Mouse (Mus musculus) left cerebral cortex, postnatal 4 days (tissue): ENCODE measurements around the gene Tmem141. TPM values are rescaled to one million over a fixed set of nuclear protein-coding genes. Genes with fewer than 3 reads are reported as not detected.
A peak's percentile ranks its signal among the peaks of the same experiment; 100 is the strongest.

Experiments used
- DNase-seq: peaks from one replicate; pipeline ENCODE4 v3.0.0-alpha.2; 2022
- intact Hi-C: fragments of 180-260 bp; cut with DNase I; formaldehyde crosslinking; loops from one replicate; pipeline ENCODE4 v1.15.1; 2025
- total RNA-seq, 2 experiments: library from RNA; stranded (reverse); gene quantifications; 2 replicates each; pipeline ENCODE4 v1.2.3; 2021

Tmem141 gene
- total RNA-seq, 2 experiments from 2014 or later, result 21.7 to 27.1 TPM

DNA sequence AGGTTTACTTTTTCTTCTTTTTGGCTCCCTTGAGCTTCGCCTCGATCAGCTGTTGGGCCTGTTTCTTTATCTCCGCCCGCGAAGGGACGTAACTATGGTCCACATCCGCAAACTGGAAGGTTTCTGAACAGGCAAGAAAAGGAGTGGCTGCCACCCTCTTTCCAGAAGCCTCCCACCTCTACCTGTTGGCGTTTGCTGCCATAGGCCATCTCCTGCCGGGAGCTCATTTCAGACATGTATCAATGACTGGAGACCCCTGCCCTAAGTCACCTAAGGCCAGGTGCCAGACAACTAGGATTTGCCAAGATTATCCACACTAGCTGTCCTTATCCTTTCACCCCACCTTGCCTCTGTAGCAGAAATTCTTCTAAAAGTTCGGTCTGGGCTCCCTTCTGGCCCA lies 13.1 kb downstream of the Tmem141 start:
- DNase-seq, result no peak
- intact Hi-C loops, result no loop called here

GRCm38 (mm10) chr2:25607761-25608622 lies 13.8 kb downstream of the Tmem141 start, which contains the start of gene Rabl6:
Gene Rabl6, minus strand, starts transcription at chr2:25608521.
- peak; percentile 90 for DNase-seq
- intact Hi-C loops, result no loop called here

DNA sequence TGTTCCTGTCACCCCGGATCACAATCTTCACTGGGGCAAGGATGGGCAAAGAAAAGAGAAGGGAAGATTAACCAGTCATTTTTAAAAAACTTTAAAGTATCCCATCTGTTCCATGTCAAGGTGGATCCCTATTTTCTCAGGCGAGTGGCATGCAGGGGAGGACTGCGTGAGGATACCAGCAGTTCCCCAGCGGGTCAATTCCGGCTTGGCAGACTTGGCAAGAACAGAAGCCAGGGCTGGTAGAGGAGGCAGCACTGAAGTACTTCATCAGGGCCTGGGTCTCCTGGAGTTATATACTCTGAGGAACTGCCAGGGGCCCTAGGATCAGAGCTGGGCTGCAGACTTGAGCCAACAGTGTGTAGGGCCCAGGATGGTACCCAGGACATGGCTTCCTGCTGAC lies 19.3 kb downstream of the Tmem141 start:
- intact Hi-C loops, result no loop called here
- no peak for DNase-seq

- no peak for DNase-seq
- intact Hi-C loops, result no loop called here
These were observed 21.8 kb downstream of the Tmem141 start for GRCm38 (mm10) chr2:25600037-25600436.

DNA sequence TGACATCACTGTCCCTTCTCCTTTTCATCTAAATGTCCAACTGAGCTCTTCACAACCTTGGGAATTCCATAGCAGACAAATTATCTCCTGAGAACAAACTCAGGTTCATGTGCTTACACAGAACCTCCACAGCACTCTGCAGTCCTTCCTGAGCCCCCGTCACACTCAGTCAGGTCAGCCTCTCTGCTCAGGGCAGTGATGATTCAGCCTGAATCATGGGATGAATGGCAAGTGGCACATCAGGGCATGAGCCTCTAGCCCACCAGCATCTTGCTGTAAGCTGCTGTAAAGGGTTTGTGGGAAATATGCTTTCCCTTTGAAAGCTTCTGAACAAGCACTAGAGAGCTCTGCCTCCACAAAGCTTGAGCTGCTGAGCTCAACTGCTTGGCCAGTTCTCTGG lies 23.1 kb downstream of the Tmem141 start:
- no peak for DNase-seq
- intact Hi-C loops, result no loop called here

- intact Hi-C loops, result no loop called here
- DNase-seq, result no peak
These were observed 24.9 kb downstream of the Tmem141 start for GRCm38 (mm10) chr2:25596765-25597510.

DNA sequence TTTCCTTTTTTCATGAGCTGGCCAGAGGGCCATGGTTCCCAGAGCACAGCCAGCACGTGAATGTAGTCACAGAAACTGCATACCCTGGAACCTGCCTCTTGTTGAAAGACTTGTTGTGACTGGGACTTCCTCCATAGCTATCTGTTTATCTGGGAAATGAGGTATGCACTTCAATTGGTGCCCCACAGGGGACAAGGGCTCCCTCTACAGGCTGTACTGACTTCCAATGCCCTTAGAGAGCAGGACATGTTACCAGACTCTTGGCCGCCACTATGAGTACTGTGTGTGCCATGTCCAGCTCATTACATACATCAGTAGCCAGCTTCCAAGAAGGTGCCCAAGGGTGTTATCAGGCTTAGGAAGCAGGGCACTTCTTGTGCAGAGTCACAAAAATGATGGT lies 29.9 kb downstream of the Tmem141 start:
- DNase-seq, result peak; percentile 32
- intact Hi-C loops, result no loop called here

GRCm38 (mm10) chr2:25588227-25588907 lies 33.4 kb downstream of the Tmem141 start:
- intact Hi-C loops, result no loop called here
- DNase-seq, result no peak

DNA sequence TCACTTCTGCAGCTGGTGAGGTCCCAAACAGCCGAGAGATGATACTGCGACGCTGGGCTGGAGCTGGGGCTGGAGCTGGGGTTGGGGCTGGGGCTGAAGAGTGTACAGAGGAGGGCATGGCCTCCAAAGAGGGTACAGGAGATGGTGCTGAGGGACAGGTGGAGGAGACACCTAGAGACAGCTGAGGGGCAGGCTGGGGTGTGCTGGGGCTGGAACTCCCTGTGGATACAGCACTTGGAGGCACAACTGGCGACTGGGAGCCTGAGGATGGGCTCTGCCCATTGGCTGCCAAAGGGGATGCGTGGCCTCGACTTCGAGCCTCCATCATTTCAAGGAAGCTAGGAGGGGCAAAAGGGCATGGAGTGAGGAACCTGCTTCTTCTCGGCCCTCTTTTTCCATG lies 34.5 kb downstream of the Tmem141 start:
- no peak for DNase-seq
- intact Hi-C loops, result no loop called here

DNA sequence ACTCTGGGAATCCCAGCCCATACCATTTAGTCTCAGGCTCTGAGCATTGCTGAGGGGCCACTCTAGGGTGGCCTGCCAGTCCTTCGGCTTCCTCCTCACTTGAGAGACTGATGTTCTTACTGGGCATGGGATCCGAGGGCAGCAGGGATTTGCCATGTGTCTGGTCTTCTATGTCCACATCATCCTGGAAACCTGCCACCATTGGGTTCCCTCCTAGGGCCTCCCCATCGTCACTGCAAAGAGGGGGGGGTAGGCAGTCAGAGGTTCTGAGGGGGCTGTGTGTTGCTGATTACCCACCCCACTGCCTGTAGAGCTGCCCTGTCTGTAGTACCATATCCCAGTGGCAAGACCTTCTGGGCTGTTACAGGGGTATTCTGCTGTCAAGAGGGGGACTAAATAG lies 36.2 kb downstream of the Tmem141 start:
- intact Hi-C loops, result no loop called here

GRCm38 (mm10) chr2:25584856-25585255 lies 36.9 kb downstream of the Tmem141 start:
- intact Hi-C loops, result no loop called here
- DNase-seq, result no peak

More for the DNA sequence above, 36.2 kb downstream of the Tmem141 start:
- no peak for DNase-seq

- intact Hi-C loops, result no loop called here
- no peak for DNase-seq
These were observed 37.7 kb downstream of the Tmem141 start for GRCm38 (mm10) chr2:25584152-25584551.

- DNase-seq, result peak; percentile 34
- intact Hi-C loops, result no loop called here
These were observed 38.2 kb downstream of the Tmem141 start for GRCm38 (mm10) chr2:25583571-25583970.

DNA sequence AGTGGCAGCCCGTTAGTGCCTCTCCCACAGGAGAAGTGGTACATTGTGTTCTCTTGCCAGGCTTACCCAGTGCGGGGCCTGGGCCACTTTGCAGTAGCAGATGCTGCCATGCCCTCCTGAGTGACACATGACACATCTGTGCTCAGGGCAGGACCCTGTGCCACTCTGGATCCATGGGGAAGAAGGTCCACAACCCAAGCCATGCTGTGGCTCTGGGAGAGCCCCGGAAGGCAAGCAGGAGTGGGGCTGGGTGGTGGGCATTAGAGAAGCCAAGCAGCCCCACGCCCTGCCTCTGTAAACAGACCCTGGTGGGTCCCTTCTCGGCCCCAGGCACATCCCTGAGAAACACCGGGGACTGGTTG lies 38.7 kb downstream of the Tmem141 start:
- intact Hi-C loops, result no loop called here
- peak; percentile 25 for DNase-seq

DNA sequence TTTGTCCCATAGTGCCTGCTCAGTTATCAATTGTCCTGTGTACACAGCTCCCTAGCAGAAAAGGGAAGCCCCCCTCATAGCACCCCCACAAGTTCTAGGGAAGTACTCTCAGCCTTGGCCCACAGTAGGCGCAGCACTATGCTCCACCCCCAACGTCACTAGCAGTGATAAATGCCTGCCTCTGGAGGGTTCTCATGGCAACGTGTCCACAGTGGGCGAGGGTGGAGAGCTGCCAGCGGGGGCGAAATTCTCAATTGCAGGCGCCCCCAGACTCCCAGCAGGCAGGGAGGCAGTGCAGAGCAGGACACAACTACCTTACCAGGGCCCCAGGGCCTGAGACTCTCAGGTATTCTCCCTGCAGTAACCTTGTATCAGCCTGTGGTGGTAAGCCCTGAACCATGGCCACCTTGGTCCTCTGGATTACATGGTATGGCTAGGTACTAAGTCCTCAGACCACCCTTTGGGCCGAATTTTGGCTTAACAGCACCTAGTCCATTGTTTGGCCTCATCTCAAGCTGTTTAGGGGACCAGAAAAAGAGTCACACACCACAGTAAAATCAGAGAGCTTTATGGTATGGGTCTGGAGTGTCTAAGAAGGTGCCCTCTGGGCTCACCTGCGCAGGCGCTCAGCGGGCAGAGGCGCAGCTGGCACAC lies 39.2 kb downstream of the Tmem141 start:
- intact Hi-C loops, result no loop called here
- peak; percentile 69 for DNase-seq

GRCm38 (mm10) chr2:25581901-25582301 lies 39.9 kb downstream of the Tmem141 start:
- DNase-seq, result peak; percentile 90
- intact Hi-C loops, result no loop called here

GRCm38 (mm10) chr2:25581294-25581864 lies 40.4 kb downstream of the Tmem141 start, which contains the start of gene Ajm1:
Gene Ajm1, minus strand, starts transcription at chr2:25581757.
- intact Hi-C loops, result no loop called here
- DNase-seq, result peak; percentile 67

DNA sequence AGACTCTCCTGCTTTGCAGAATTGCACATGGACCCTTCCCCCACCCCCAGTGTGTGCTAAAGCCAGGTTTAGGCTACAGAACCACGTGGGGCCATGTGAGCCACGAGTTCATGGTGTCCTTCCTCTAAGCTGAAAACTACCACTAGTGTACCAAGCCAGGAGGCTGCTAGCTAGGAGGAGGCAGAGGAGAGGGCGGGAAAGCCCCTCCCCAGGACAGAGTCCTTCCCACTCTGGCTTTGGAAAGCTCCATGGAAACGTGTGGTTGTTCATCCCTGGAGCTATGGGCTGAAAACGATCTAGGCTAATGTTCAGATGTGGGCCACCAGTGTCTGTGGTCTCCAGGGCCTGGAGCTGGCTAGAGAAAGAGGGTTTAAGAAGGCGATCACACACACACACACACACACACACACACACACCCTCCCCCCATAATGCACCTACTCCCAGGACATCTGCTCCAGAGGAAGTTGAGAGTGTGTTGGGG lies 41.1 kb downstream of the Tmem141 start:
- intact Hi-C loops, result no loop called here
- peak; percentile 24 for DNase-seq

- intact Hi-C loops, result no loop called here
These were observed 41.9 kb downstream of the Tmem141 start for GRCm38 (mm10) chr2:25579737-25580460.

More at GRCm38 (mm10) chr2:25579737-25580460, 41.9 kb downstream of the Tmem141 start:
- peak; percentile 55 for DNase-seq
